Mouse (Mus musculus): ENCODE data around the gene Zbtb7a. TPM values are rescaled to one million over a fixed set of nuclear protein-coding genes. Genes with fewer than 3 reads are reported as not detected.

Zbtb7a gene
- total RNA-seq, 2 experiments from 2014 or later = 8.8 to 27.0 TPM

- no peak for ATAC-seq (ENCODE audit: poor library complexity, severe bottlenecking)
Measured at GRCm38 (mm10) chr10:81138821-81139528, 4.0 kb downstream of the Zbtb7a start.

- ATAC-seq (ENCODE audit: poor library complexity, severe bottlenecking) = no peak
Measured at GRCm38 (mm10) chr10:81139529-81139846, 4.5 kb downstream of the Zbtb7a start.

GRCm38 (mm10) chr10:81140005-81140404, 5.0 kb downstream of the Zbtb7a start:
- ATAC-seq (ENCODE audit: poor library complexity, severe bottlenecking) = no peak

DNA sequence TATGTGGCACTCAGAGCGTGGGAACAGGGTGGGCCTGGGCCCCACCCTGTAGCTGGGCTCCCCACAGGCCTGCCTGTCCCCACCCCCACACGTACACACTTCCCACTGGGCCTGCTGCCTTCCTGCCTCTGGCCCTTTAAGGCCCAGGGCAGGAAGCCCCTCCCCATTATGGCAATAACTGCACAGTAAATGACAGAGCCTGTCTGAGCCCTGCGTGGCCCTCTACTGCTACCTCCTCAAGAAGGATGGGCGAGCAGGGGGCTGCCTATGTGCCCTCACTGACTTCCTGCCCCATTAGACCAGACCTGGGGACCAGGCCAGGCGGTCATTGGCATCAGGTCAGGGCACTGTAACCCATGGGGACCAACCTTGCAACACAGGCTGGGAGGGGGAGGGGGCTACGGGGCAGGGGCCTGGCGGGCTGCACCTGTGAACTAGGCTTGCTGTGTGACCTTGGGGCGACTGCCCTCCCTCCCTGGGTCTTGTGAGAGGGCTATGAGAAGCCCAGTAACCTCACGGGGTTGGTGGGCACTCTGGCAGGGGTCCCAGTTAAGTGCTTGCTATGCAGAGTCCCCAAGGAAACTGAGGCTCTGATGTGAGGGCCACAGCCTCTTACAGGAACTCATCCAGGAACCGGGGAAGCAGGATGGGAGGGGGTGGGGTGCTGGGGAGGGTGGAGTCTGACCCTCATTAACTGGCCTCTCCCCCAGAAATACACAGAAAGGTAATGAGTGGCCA, 5.9 kb downstream of the Zbtb7a start:
- no peak for ATAC-seq (ENCODE audit: poor library complexity, severe bottlenecking)

DNA sequence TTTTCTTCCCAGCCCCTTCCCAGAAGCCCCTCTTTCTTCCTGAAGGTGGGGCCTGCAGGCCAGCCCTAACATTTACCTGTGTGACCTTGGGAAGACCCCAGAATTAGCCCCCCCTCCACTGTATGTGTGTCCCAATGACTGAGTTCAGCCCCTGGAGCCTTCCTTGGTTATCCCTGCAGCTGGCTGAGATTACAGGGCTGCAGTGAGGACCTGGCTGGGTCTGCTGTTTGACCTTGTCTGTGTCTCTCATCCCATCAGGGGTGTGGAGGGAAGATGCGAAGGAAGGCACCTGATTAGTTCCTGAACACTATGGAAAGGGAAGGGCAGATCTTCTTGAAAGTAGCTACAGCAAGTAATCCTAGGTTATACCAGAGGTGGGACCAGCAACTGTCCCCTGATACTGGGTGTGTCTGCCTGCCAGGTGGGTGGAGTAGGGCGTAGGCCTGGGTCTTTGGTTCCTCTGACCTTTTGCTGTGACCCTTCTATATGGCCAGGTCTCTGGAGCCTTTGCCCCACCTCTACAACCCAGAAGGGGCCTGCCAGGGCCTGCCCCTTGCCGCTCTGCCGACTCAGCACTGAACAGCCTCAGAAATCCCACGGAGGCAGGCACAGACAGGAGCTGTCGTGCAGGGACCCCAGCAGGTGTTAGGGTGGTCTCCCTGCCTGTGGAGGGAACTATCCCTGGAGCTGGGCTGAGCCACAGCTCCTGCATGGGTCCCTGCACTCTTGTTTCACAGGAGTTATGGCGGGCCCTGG, 6.6 kb downstream of the Zbtb7a start:
- ATAC-seq (ENCODE audit: poor library complexity, severe bottlenecking) = no peak

DNA sequence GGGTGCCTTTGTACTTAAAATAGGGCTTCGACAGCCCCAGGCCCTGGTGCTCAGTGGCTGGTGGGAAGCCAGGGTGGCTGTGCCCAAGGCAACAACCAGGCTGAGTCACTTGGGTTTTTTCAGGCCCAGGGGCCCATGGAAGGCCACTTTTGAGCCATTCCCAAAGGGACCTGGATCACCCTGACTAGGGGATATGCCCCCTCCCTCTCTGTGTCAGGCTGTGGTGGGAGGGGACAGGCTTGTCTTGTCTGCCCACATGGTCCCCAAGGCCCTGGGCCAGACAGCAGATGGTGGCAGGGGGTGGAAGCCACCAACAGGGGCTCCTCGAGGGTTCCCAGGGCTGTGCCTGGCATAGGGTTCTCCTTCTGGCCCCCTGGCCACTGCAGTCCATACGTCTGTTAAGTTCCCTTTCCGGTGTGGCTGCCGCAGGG, 7.5 kb downstream of the Zbtb7a start:
- no peak for ATAC-seq (ENCODE audit: poor library complexity, severe bottlenecking)

DNA sequence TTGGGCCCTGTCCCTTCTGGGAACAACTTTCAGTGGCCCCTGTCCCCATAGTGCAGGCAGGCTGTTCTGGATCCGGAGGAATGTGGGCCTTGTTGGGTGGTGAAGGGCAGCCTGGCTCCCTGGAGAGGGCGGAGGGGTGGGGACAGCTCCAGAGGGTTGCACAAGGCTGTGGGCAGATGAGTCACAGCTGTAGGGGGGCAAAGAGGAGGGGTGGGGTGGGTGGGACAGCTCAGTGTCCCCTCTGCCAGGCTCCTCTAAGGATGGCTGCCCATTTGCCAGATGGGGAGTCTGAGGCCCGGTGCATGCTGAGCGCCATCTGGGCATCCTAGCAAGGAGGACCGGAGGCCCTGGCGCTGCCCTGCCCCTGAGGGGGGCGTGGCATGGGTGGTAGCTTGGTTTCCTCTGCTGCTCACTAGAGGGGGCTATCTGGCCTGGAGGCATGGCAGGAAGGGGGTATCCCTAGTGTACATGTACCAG, 8.2 kb downstream of the Zbtb7a start:
- peak; percentile 29 for ATAC-seq (ENCODE audit: poor library complexity, severe bottlenecking)

GRCm38 (mm10) chr10:81143845-81144437, 8.9 kb downstream of the Zbtb7a start:
- ATAC-seq (ENCODE audit: poor library complexity, severe bottlenecking) = no peak

GRCm38 (mm10) chr10:81144667-81145066, 9.6 kb downstream of the Zbtb7a start:
- ATAC-seq (ENCODE audit: poor library complexity, severe bottlenecking) = no peak

- ATAC-seq (ENCODE audit: poor library complexity, severe bottlenecking) = no peak
Measured at GRCm38 (mm10) chr10:81145307-81145706, 10.3 kb downstream of the Zbtb7a start.

DNA sequence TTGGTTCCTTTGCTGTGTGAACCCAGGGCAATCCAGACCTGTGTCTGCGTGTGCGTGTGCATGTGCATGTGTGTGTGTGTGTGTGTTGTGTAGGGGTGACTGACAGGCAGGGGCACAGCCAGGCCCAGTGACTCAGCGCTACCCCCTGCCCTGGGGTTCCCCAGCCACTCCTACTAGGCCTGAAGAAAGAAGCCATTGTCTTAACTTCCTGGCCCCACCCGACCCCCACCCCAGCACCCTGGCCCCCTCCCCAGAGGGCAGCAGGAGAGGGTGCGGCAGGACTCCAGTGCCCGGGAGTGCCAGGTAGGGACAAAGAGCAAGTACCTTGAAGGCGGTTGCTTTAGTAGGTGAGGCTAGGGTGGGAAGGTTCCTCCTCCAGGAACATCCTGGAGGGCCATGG, 10.8 kb downstream of the Zbtb7a start:
- ATAC-seq (ENCODE audit: poor library complexity, severe bottlenecking) = no peak

DNA sequence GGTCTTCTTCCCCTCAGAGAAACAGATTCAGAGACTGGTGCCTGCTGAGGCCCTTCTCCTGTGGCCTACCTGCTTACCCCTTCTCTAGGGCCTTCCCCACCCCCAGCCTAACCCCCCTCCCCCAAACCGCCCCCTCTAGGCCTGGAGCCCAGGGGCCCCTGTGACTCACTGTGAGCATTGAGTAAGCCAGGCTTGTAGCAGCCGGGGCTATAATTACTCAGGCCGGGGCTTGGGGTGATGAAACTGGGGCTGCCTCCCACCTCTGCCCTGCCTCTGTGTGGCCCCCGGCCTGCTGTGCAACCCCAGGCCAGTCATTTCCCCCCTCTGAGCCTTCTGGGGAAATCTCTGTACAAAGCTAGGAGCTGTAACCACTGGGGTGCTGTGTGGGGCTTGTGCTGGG, 11.3 kb downstream of the Zbtb7a start:
- ATAC-seq (ENCODE audit: poor library complexity, severe bottlenecking) = no peak

DNA sequence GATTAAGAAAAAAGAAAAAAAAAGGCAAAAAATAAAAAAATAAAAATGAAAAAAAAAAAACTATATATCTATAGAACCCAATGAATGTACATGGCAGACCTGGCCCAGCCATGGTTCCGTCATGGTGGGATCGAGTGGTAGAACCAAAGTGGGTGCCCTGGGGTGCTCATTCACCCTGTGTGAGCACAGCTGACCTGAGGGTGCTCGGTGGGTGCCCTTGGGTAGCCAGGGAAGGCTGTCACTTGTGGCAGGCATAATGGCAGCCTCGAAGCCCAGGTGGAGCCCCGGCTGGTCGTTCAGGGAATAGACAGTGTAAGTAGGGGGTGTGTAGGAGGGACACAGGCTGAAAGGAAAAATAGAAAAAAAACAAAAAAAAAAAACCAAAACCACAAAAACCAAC, 16.2 kb downstream of the Zbtb7a start:
- ATAC-seq (ENCODE audit: poor library complexity, severe bottlenecking) = no peak

GRCm38 (mm10) chr10:81152609-81153008, 17.6 kb downstream of the Zbtb7a start:
- no peak for ATAC-seq (ENCODE audit: poor library complexity, severe bottlenecking)

DNA sequence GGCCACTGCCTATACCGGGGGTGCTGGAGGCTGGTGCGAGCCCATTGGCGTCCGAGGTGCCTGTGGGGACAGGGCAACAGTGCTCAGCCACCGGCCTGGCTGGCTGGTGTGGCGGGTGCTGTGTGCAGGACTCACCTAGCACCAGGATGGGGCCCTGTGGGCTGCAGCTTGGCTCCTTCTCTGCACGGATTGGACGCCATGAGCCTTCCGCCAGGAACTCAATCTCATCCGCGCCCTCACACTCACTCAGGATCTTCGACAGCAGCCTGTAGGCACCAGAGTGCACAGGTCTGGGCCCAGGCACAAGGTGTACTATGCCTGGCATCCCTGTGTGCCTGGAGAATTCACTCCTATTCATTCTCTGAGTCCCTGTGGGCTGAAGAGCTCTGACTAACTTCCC, 19.3 kb downstream of the Zbtb7a start:
- no peak for ATAC-seq (ENCODE audit: poor library complexity, severe bottlenecking)

GRCm38 (mm10) chr10:81154736-81155135, 19.7 kb downstream of the Zbtb7a start:
- no peak for ATAC-seq (ENCODE audit: poor library complexity, severe bottlenecking)

DNA sequence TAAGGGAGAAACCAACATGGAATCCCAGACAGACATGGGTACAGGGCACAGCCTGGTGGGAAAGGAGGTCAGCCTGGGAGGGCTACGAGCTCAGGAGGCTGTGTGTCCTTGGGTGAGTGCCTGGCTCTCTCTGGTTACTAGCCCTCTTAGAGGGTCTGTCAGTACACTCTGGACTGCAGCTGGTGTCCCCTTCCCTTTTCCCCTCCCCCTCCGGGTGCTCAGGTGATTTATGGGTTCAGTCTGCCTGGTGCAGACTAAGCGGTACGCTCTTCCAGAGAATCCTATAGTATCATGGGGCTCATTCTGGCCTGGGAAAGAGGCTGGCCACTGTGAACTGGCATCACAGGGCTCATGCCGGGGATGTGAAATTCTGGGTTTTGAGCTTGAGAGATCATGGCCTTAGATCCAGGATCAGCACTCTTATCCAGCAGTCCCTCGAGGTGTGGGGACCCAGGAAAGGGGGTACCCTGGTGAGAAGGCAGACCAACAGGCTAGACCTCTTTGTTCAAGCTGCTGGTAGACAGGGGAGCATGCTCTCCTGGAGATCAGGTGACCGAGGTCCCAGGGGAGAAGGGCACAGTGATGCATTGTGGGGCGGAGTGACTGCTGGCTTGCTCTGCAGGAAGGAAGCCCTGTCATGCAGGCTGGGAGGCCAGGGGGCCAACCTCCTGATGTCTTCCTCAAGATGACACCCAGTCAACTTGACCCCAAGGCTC, 26.7 kb downstream of the Zbtb7a start:
- no peak for ATAC-seq (ENCODE audit: poor library complexity, severe bottlenecking)

DNA sequence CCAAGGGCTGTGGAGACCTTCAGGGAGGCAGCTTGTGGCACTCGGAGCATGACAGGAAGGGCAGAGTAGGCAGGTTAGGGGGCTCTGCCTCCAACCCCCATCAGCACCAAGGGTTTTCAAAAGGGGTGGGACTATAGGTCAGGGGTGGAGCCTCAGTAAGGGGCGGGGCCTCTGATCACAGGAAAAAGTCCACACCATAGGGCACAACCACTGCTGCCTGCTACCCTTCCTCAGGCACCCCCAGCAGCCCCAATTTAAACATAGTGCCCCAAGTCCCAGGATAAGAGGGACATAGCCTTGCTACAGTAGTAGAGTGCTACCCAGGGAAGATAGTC, 27.3 kb downstream of the Zbtb7a start:
- no peak for ATAC-seq (ENCODE audit: poor library complexity, severe bottlenecking)

DNA sequence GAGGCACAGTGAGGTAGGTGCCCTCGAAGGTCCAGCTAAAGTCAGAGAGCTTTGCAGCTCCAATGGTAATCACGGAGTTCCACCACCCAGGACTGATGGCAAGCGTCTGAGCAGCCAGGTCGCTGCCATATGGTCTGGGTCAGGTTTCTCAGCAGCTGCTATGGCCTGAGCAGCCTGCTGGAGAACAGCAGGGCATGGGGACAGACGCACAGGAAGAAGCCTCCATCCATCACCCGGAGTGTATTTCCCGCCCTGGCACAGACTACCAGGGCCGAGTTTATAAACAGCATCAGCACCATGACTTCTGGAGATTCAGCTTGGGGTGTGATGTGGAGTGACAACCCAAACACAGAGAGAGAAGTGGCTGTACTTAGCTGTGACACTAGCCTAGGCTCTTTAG, 30.1 kb downstream of the Zbtb7a start:
- ATAC-seq (ENCODE audit: poor library complexity, severe bottlenecking) = no peak

GRCm38 (mm10) chr10:81167200-81168086, 32.4 kb downstream of the Zbtb7a start, which contains the start of gene Pias4:
Gene Pias4 (minus strand): TSS chr10:81167923.
- ATAC-seq (ENCODE audit: poor library complexity, severe bottlenecking) = peak; percentile 96

Measured in megakaryocyte, adult 5-6 weeks (primary cell).